Mouse (Mus musculus): ENCODE results near the gene I0C0044D17Rik.

GRCm38 (mm10) chr4:98822478-98822877 is 1.2 kb downstream of the I0C0044D17Rik start:
- TF ChIP-seq MAX (IDR thresholded peaks at IDR 0.05), result no peak
- TF ChIP-seq MYOG (IDR thresholded peaks at IDR 0.05; ENCODE audit: control insufficient read depth, extremely low read depth, insufficient read length), result no peak
- no peak for TF ChIP-seq CTCF (IDR thresholded peaks at IDR 0.05; ENCODE audit: control insufficient read depth, insufficient read depth, insufficient read length)
- no peak for TF ChIP-seq MYOD1 (IDR thresholded peaks at IDR 0.05; ENCODE audit: control insufficient read depth, insufficient read length, low read depth)
- no peak for TF ChIP-seq USF1 (IDR thresholded peaks at IDR 0.05; ENCODE audit: low read depth)

All from C2C12 (cell line).